Comparison of ENCODE assay signal across 15 mouse cellular contexts in genomic region chr8:81594134-81594714, GRCm38 (mm10).
"Had no signal": no experiment of that assay in that cellular context is flagged by ENCODE, and none has a peak within 500 bp of the region (broad histone marks: within the 10 kb centered on the region; RNA-seq: fewer than 3 reads in every experiment).

No protein-coding gene starts in this region.

- H3K4me2 ChIP-seq: intestine, embryonic 15.5 days; kidney, embryonic 15.5 days; limb, embryonic 15.5 days; liver, embryonic 12.5 days; neural tube, embryonic 13.5 days had no signal

- H3K4me1 ChIP-seq: intestine, embryonic 15.5 days; kidney, embryonic 15.5 days; limb, embryonic 15.5 days; liver, embryonic 12.5 days; neural tube, embryonic 13.5 days had no signal

- H3K27me3 ChIP-seq: intestine, embryonic 15.5 days; kidney, embryonic 15.5 days; limb, embryonic 15.5 days; liver, embryonic 12.5 days; neural tube, embryonic 13.5 days had no signal

- H3K9me3 ChIP-seq: intestine, embryonic 15.5 days; kidney, embryonic 15.5 days; limb, embryonic 15.5 days; liver, embryonic 12.5 days; neural tube, embryonic 13.5 days had no signal

- H3K27ac ChIP-seq: intestine, embryonic 15.5 days; kidney, embryonic 15.5 days; limb, embryonic 15.5 days; liver, embryonic 12.5 days; neural tube, embryonic 13.5 days had no signal

- H3K9ac ChIP-seq: intestine, embryonic 15.5 days; kidney, embryonic 15.5 days; limb, embryonic 15.5 days; liver, embryonic 12.5 days; neural tube, embryonic 13.5 days had no signal

- ATAC-seq: hindbrain, embryonic 16.5 days; intestine, embryonic 15.5 days; liver, embryonic 12.5 days had no signal

- H3K36me3 ChIP-seq: intestine, embryonic 15.5 days; kidney, embryonic 15.5 days; limb, embryonic 15.5 days; liver, embryonic 12.5 days; neural tube, embryonic 13.5 days had no signal

- H3K4me3 ChIP-seq: intestine, embryonic 15.5 days; kidney, embryonic 15.5 days; limb, embryonic 15.5 days; liver, embryonic 12.5 days; neural tube, embryonic 13.5 days had no signal

- DNase-seq: kidney, adult 18-20 months; kidney, postnatal 14 days; layer of hippocampus, postnatal 36 days; midbrain, embryonic 14.5 days; retina, postnatal 1 day; right cerebral cortex, postnatal 4 days; spleen, adult 18-20 months; thymus, adult 18-20 months; thymus, postnatal 14 days had no signal
